Mouse (Mus musculus) embryo, embryonic 11.5 days (tissue): Measurements from ENCODE around the gene Bbof1.

Experiments used
- DNase-seq: peaks from one replicate; pipeline ENCODE4 v3.0.0-alpha.2; 2012; ENCODE audit warnings: low read depth, low spot score

Bbof1 gene

DNA sequence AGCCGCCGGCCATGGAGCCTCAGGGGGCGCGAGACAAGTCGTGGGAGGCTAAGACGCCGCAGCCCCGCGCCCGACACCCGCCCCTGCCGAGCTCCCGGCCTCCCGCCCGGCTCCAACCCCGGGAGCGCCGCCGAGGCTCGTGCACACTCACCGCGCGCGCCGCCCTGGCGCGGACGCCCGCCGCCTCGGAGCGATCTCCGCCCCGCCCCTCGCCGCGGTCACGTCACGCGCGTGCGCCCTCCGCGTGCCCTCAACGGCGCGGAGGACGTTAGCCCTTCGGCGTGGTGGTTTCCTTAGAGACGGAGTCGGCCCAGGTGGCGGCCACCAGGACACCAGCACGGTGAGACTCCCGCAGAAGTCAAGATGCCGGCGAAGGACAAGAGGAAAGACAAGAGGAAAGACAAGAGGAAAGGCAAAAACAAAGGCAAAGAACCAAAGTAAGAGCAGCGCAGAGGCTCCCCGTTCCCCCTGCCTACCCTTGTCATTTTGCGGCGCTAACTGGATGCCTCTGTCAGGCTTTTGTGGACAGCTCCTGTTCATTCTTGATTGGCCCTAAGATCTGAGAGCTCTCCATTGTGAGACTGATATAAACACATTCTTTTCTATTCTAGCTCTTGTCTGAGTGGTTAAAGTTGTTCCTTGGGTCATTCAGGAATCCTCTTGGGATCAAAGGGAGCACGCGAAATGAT, at the start of gene Bbof1, which contains the start of gene Entpd5:
Gene Bbof1, plus strand, starts transcription at position 253 of the 689 bp plus-strand sequence.
Gene Entpd5, minus strand, starts transcription at position 211 of the 689 bp plus-strand sequence.
- peak; percentile 81 for DNase-seq

DNA sequence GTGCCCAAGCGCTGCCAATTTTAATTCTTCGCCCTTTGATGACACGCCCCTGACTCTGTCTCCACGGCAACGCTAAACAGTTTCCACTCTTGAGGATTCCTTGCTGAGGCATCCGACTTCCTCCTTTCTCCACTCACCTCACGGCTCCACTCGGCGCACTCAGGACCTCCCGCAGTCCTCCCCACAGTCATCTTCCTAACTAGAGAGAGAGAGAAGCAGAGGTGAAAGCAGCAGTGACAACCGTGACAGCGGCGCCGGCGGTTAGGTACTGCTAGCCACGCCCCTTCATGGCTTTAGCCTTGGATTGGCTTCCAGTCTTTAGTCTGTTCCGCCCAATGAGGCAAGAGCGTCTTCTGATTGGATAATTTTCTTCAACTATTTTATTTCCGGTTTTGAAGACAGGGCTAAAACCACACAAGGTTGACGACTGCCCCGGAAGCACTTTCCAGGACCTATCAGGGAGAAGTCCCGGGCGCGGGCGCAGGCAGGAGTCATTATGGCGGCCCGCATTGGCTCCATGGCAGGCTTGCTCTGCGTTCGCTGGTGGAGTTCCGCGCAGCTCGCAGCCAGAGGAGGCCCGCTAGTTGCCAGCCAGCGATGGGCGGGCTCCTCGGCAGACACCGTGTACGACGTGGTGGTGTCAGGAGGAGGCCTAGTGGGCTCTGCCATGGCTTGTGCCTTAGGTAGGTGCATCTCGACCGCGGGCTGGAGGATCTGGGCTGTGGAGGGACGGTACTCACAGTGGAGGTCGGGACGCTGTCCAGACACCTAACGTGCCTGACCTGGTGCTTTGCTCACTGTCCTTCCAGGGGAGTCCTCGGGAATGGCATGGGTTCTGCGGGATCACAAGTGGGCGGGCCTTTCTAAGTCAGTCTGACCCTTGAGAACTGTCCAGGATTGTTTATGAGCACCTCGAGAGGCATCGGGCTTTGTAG, 47.0 kb upstream of the Bbof1 start, which contains the start of the genes Coq6 and Fam161b:
Gene Coq6, plus strand, starts transcription at position 103 of the 935 bp plus-strand sequence.
Gene Fam161b, minus strand, starts transcription at position 279 of the 935 bp plus-strand sequence.
- DNase-seq, result peak; percentile 92

DNA sequence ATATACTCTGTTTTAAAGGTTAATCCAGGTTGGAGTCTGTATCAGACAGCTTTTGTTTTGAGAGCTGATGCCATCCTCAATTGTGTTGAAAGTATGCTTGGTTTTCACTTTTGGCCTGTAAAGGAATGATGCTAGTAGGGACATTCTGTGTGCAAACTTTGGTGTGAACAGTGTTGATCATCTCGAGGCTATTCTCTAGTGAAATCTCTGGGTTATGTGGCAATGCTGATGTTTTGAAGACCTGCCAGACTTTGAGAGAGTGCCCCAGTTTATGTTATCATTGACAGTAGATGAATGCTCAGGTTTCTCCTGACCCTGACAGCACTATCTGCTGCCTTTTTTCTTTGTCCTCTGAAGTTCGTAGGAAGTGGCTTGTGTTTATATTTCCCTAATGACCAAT, 46.0 kb upstream of the Bbof1 start:
- DNase-seq, result no peak

DNA sequence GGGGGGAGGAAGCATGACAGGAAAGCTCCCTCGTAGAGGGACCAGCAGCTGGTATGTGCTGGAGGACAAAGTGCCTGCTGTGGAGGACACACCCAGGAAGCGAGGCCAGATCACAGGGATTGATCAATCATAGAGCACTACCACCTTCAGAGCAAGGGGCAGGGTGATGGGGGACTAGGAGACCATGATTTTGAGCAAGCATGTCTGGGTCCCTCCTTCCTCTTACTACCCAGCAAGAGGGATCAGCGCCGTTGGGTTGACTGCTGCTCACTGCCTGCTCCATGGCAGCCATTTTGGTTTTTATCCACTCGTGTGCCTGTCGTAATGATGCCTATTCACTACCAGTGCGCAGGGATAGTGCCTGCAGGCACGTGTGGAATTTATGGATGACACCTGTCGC, 44.6 kb upstream of the Bbof1 start:
- no peak for DNase-seq

DNA sequence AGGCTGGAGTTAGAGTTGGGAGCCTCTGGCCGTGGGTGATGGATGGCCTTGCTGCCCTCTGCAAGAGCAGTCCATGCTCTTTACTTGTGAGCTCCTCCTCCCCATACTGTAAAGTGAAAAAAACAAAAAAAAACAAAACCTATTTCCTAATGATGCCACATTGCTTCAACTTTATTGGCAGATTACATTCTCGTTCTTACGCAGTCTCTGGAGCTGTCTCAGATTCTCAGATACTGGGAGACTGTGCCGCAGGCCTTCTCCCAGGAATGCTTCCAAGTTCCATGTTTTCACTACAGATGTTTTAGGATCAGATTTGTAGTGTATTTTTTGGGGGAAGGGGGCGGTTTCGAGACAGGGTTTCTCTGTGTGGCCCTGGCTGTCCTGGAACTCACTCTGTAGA, 43.7 kb upstream of the Bbof1 start:
- no peak for DNase-seq

DNA sequence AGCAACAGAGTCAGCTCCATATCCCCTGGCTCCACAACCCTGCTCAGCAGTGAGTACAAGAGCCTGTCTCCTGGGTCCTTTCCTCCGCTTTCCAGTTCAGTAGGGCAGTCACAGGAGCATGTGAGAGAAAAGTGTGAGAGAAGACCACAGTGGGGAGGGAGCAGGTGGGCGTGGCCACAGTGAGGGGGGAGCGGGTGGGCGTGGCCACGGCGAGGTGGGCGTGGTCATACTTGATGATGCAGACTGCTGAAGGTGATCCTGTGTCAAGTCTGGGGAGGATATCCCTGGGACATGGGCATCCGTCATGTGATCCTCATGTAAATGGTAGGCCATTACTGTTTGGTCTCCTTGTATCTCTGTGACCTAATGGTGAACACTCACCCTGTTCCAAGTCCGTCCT, 41.9 kb upstream of the Bbof1 start:
- no peak for DNase-seq

DNA sequence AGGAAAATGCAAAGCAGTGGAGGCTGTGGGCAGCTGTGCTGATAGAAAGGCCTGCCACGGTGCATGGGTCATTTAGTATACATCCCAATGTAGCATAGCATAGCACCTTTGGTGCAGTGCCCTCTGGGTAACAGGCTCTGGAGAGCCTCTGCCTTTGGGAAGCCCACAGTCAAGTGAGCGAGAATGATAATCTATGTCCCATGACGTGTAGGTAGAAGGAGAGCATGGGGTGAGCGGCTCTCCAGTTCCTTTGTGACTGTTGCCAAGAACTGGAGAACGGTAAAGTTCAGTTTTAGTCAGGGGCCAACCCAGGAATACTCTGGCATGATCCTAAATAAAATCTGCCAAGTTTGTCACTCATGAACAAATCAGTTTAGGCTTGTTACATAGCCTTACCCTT, 37.2 kb upstream of the Bbof1 start:
- DNase-seq, result no peak

DNA sequence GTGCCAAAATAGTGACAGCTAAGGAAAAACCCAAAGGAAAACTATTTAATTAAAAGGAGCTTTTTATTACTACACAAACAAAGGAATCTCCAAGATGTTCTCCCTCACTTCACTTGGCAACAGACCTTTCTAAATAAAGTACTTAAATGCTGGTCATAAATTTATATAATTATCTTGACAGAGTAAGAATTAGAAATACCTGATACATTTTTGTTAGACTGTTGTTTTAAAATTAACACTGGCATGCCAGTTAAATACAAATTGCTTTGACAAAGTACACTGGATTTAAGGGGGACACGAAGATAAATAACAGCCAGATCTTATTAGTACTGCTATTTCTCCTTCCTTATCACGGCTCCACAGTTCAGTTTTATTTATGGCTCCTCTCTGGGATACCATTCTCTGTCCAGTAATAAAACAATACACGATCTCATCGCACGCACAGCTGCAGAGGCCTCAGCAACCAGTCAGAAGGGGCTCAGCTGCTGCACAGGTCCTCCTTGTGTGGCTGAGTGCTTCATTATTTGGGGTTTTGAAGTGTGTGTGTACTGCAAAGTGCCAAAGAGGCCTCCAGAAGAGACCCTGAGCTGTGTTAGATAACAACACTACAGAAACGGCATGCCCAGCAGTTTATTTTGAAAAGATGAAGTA, 34.9 kb upstream of the Bbof1 start:
- DNase-seq, result no peak

DNA sequence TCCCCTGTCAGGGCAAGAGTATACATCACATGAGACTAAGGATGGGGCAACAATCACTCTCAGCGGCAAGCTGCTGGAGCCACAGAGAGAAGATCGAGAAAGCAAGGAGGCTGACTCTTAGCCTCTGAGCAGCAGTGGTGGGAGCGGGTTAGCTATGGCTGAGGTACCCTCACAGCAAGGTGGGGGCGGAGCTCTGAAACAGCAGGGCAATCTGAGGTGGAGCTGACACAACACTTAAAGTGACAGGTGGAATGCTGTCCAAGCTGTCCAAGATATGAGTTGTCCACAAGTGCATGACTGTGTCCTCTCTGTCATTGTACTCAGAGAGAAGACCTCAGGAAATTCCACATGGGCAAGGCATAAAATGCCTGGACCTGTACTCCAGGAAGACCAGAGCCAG, 26.5 kb upstream of the Bbof1 start:
- DNase-seq, result no peak

DNA sequence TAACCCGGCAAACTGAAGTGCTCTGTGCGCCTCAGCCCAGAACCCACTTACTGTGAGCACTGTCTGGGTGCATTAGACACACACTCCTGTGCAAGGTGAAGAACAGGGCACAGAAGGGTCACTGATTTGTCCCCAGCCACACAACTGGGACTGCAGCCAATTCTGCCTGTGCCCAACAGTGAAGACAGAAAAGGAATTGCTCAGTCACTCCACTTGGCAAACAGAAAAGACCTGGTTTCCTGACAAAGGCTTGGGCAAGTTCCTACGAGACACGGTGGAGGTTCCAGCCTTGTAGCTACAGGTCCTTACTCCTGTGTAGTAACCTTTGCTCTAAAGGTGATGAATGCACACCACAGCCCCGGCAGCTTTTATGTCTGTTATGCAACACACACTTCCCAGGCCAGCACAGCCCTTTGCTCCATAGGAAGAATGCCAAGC, 24.2 kb upstream of the Bbof1 start:
- no peak for DNase-seq

DNA sequence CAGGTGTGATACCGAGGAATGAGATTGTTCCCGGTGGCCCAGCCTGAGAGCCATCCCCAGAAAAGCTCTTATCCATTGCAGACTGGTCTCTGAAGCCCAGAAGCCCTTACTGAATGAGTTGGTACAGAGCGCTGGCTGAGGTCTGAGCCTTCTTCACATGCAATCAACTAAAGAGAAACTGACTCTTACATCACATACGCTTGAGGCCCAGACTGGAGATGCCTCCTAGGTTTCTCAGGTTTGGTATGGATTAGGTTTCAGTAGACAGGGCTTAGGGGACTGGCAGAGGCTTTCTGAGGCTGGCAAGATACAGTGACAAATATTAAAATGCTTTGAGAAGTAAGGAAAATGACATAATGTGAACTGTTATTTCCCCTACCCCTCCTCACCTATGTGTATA, 23.5 kb upstream of the Bbof1 start:
- no peak for DNase-seq

DNA sequence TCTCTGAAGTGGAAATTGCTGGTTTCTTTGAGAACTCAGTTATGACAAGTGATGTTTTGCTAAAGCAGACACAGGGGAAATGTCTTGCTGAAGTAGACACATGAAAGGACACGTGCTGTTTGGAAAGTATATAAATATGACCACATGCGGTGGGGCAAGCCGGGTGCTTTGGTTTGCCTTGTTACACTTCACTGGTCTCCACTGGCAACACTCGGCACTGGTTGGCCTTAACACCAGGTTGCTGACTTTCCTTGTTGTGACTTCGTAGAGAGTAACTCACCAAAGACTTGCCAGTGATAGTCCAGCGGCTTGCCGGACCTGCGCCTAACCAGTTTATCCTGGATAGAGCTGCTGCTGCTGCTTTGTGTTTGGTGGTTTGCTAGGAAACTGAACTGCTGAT, 20.8 kb upstream of the Bbof1 start:
- no peak for DNase-seq

DNA sequence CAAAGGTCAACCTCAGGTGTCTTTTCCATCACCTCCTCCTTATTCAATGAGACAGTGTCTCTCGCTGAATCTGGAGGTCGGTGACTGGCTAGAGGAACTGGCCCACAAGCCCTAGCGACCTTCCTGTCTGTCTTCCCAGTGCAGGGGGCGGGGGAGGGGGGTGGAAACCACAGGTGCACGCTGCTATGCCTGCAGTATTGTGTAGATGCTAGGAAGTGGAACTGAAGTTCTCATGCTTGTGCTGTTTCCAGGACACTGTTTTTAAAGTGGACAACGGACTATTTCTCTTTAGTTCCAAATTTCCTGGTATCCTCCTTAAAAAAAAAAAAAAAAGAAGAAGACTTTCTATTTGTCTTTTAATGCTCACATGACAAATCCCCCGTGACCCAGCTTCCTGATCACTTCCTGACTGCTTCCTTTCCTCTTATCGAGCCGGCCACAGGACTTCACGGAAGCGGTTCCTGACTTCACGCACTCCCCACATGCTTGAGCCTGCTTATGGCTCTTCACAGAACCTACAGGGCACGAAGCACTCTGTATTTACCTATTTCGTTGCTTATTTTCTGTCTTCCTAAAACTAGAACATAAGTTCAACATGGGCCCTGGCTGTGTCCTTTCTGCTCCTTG, 20.0 kb upstream of the Bbof1 start:
- no peak for DNase-seq

DNA sequence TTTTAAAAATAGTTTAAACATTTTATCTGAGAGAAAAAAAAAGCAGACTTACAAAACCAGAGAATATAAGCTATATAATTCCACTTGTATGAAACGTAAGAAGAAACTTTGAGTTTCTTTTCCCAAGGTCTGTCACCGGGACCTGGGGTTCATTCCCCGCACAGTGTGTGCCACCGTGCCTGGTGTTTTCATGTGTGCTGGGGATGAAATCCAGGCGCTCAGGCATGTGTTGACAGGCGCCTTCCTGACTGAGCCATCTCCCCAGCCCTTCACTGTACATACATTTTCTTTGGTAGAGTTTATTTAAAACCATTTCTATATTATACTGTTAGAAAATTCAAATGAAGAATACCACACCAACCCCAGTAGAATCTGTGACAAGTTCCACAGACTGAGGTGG, 18.5 kb upstream of the Bbof1 start:
- no peak for DNase-seq

DNA sequence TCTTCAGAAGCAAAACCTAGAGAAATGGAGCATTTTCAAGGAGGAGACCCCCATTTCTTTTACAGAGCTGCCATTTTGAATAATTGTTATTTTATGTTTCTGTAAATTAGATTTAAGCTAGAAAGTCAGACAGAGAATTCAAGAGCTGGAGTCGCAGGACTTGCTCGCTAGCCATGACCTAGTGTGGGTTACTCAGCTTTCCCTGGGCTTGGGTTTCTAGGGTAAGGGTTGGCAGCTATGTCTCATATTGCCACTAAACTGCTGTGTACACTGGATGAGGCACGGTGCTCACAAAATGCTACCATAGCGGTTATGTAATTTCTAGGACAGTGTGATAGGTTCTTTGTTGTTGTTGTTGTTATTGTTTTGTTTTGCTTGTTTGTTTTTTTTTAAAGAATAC, 16.2 kb upstream of the Bbof1 start:
- no peak for DNase-seq

DNA sequence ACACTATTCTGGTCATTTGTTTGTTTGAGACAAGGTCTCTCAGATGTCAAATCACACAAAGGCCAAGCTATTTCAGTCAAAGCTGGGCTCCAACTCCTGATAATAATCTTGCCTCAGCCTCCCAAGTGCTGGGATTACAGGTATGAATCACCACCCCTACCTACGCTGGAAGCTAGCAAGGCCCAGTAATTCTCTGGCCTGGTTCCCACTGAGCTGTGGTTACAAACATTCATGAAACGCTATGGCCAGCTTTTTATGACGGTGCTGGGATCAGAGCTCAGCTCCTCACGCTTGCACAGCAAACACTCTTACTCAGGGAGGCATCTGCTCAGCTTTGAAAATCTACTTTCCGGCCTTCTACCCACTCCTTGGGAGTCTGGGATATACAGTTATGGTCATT, 15.0 kb upstream of the Bbof1 start:
- no peak for DNase-seq

DNA sequence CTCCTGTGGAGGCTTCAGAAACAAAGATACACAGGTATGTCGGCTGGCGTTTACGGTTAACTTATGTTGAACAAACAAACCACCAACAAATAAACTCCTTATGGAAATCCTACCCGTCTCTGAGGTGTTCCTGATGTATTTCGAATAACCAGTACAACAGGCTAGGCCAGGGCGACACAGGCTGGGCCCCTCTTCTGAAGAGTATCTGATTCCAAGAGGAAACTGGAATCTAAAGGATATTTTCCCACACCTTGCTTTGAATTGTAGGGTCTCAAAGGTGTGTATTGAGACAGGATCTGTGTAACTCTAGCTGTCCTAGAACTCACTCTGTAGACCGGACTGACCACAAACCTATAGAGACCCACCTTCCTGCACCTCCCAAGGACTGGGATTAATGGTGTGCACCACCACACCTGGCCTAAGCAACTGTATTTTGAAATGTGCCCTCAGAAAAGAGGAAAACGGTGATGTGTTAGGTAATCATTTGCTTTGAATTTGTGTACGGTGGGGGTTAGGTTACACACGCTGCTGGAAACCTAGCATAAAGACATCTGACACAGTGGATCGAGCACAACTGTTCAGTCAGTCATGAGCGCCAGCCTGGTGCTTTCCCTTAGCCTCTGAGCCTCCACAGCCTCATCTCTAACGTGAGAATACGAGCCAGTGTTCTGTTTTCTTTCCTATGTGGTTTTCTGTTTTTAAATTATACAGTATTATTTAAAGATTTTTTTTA, 11.8 kb upstream of the Bbof1 start:
- DNase-seq, result no peak

DNA sequence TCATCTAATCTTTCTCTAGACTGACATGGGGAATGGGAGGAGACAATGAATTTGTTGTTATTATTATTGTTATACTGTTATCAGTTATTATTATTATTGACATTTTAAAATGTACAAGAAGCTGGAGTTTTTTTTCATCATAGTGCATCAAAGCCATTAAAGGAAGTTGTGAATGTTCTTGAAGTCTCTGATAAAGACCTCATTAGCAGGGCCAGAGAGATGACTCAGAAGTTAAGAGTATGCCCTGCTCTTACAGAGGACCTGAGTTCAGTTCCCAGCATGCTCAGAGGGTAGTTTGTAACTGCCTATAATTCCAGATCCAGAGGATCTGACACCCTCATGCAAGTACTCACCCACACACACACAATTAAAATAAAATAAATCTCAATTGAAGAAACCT, 11.2 kb upstream of the Bbof1 start:
- DNase-seq, result no peak

DNA sequence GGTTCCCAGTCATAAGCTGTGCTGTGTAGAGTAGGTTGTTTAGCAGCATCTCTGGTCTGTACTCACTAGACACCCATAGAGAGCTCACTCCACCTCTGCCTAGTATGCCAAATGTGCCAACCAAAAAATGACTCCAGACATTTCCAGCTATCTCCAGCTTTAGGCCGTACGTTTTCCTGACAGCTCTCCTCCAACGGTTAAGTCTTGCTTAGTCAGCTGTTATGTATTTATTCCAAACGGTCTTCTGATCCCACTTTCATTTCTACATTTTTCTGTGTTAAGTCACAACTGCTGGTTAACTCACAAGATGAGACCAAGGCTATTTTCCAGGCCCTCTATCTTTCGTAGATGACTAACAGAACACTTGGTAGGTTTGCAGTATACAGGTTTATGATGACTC, 10.2 kb upstream of the Bbof1 start:
- no peak for DNase-seq

DNA sequence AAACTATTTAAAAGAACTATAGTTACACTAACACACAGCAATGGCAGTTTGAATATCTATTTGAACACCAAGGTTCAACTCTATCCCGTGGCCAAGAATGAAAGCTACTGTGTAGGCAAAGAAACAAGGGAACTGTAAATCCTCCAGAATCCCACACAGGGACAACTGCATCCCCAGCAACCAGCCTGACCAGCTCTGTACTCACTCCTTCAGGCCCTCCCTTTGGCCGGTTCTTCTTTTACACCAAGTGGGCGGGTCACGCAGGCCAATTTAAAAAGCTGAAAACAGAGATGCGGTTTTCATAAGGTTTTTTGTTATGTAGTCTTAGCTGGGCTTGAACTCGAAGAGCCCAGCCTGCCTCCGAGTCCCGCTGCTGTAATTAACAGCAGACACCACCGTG, 9.7 kb upstream of the Bbof1 start:
- no peak for DNase-seq

DNA sequence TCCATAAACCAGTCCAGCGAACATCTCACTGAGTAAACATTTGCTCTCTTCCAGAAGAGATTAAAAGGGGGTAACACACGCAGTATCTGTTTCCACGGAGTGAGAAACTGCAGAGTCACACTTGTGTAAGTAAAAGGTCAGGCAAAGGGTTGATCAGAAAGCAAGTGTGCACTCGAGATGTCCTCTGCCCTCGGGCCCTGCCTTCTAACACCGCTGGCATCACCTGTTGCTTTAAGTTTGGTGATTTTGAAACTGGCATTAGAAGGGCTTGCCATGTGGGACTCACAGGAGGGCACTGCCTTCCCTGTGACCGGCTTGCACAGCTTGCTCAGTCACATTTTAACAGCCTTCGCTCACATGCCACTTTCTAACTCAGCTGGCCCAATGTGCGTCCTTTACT, 9.2 kb upstream of the Bbof1 start:
- no peak for DNase-seq
